Mouse (Mus musculus): Measurements from ENCODE around the gene Cd300ld2.

- TF ChIP-seq MAX (IDR thresholded peaks at IDR 0.05; ENCODE audit: low read depth) (no peak), MYOG (IDR thresholded peaks at IDR 0.05; ENCODE audit: control insufficient read depth in 1 of 3, insufficient read depth in 1 of 3, insufficient read length in 2 of 3, low read depth in 2 of 3) (no peak), POLR2AphosphoS2 (IDR thresholded peaks at IDR 0.05; ENCODE audit: insufficient read length, low read depth) (no peak), REST (IDR thresholded peaks at IDR 0.05; ENCODE audit: insufficient read depth, insufficient read length) (no peak), POLR2A (IDR thresholded peaks at IDR 0.05; ENCODE audit: insufficient read length, low read depth) (no peak), USF1 (IDR thresholded peaks at IDR 0.05; ENCODE audit: low read depth) (no peak)
These were observed 55.6 kb downstream of the Cd300ld2 start for GRCm38 (mm10) chr11:114960369-114960768.

All from myocyte (in vitro differentiated cells).